28 mouse cellular contexts compared by ENCODE assay signal in genomic region chr17:50500806-50501205, GRCm38 (mm10).
"Had no signal": no experiment of that assay in that cellular context is flagged by ENCODE, and none has a peak within 500 bp of the region (broad histone marks: within the 10 kb centered on the region; RNA-seq: fewer than 3 reads in every experiment).

No protein-coding gene starts in this region.

- H3K27me3 ChIP-seq: embryonic facial prominence, embryonic 12.5 days; embryonic facial prominence, embryonic 13.5 days; embryonic facial prominence, embryonic 15.5 days; forebrain, embryonic 13.5 days; forebrain, embryonic 15.5 days had no signal

- DNase-seq: cerebellum, adult 18-20 months; cerebellum, adult 2 months; cerebellum, adult 8-10 months; cerebellum, adult 9-10 months; cerebellum, adult 9-11 months; cerebellum, postnatal 10 days; cerebellum, postnatal 14 days; cerebellum, postnatal 25 days; cerebellum, postnatal 36 days; embryo, embryonic 11 days; forebrain, postnatal 0 days; gastrocnemius, adult 2 months; gastrocnemius, postnatal 10 days; gastrocnemius, postnatal 14 days; gastrocnemius, postnatal 25 days; gastrocnemius, postnatal 36 days; heart, adult 2 months had no signal

- H3K4me2 ChIP-seq: embryonic facial prominence, embryonic 12.5 days; embryonic facial prominence, embryonic 13.5 days; embryonic facial prominence, embryonic 15.5 days; forebrain, embryonic 12.5 days; forebrain, embryonic 13.5 days; forebrain, embryonic 15.5 days had no signal

- H3K4me3 ChIP-seq: embryonic facial prominence, embryonic 10.5 days; embryonic facial prominence, embryonic 12.5 days; embryonic facial prominence, embryonic 13.5 days; embryonic facial prominence, embryonic 15.5 days; erythroblast, embryonic 14.5 days; forebrain, embryonic 10.5 days; forebrain, embryonic 12.5 days; forebrain, embryonic 13.5 days; forebrain, embryonic 15.5 days; gastrocnemius, adult 2 months; heart, adult 2 months had no signal

- H3K9ac ChIP-seq: embryonic facial prominence, embryonic 12.5 days; embryonic facial prominence, embryonic 13.5 days; embryonic facial prominence, embryonic 15.5 days; forebrain, embryonic 12.5 days; forebrain, embryonic 13.5 days; forebrain, embryonic 15.5 days; forebrain, postnatal 0 days had no signal

- H3K36me3 ChIP-seq: embryonic facial prominence, embryonic 10.5 days; embryonic facial prominence, embryonic 12.5 days; embryonic facial prominence, embryonic 13.5 days; embryonic facial prominence, embryonic 15.5 days; forebrain, embryonic 10.5 days; forebrain, embryonic 12.5 days; forebrain, embryonic 15.5 days had no signal

- ATAC-seq: forebrain, embryonic 13.5 days; forebrain, embryonic 14.5 days; forebrain, embryonic 15.5 days; forebrain, embryonic 16.5 days; forebrain, postnatal 0 days had no signal

- H3K27ac ChIP-seq: embryonic facial prominence, embryonic 10.5 days; embryonic facial prominence, embryonic 12.5 days; embryonic facial prominence, embryonic 13.5 days; embryonic facial prominence, embryonic 15.5 days; forebrain, embryonic 10.5 days; forebrain, embryonic 12.5 days; forebrain, embryonic 13.5 days; forebrain, embryonic 15.5 days; gastrocnemius, adult 2 months; heart, adult 2 months had no signal

- H3K9me3 ChIP-seq: embryonic facial prominence, embryonic 10.5 days; embryonic facial prominence, embryonic 12.5 days; embryonic facial prominence, embryonic 13.5 days; embryonic facial prominence, embryonic 15.5 days; forebrain, embryonic 10.5 days; forebrain, embryonic 12.5 days; forebrain, embryonic 13.5 days; forebrain, embryonic 15.5 days had no signal
